Mouse (Mus musculus): ENCODE data around the gene Cacna1e.

Cacna1e gene

DNA sequence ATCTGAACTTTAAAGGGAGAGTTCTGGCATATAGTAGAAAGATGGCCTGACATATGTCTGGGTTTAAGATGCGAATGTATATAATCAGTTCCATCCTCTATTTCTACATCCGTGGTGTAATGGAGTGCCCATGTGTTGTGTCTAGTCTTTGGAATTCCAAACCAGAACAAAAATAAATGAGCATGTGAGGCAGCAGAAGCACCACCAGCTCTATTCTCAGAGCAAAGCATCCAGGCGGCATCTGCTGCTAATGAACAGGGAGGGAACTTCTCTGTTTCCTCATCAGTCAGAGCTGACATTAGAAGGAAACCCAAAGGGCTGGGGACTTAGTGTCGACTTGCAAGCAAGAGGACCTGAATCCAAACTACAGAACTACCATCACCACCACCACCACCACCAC is 385.5 kb downstream of the Cacna1e start:
- CTCF ChIA-PET: no interaction called here
- POLR2A ChIA-PET: no interaction called here

DNA sequence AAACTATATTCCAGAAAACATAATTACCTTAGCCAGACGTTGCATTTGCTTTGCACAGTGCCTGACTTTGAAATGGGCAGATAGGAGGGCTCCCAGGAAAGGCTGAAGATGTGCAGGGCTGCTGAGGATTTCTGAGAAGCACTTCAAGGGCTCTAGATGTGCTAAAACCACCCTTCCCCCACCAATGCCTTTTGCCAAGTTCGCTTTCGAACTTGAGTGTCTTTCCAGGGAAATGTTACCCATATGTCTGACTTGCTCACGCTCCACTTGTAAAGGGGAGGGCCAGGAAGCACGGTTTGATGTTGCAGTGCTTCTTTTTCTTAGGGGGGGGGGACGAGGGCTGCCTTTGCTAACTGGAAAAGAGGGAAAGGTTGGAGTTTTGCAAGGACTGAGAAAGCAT is 393.2 kb downstream of the Cacna1e start:
- CTCF ChIA-PET: no interaction called here
- POLR2A ChIA-PET: no interaction called here

DNA sequence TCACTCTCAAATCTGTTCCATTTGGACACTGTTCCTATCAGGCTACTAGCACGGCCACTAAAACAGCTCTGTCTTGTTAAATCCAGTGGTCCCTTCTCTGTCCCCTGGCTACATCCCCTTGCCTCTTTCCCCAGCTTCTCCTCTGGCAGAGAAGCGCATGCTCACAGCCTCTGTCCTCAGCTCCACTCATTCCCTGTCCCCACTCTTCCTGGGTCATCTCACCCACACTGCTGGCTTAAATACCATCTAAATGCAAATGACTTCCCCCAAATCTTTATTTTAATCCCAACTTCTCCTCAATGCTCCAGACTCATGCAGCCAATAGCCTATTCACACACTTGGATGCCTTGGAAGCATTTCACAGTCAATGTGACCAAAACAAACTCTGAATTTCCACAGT is 407.6 kb downstream of the Cacna1e start:
- CTCF ChIA-PET: no interaction called here

DNA sequence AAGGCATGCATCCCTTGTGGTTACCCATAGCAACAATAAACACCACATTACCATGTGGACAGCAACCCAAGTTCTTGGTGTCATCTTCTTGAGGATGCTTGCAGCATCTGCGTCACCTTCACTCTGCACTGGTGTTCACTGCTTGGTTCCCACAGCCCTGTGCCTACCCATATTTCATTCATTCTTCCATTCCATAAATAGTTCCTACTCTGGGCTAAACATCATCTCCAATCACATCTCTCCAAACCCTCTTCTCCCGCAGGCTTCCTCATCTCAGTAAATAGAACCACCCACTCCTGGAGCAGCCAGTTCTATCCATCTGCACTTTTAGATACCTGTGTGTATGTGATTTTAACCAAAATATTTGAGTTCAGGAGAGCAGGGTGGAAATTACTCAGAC is 408.6 kb downstream of the Cacna1e start:
- ChIA-PET POLR2A (no interaction called here), CTCF (no interaction called here)

More for the DNA sequence above, 407.6 kb downstream of the Cacna1e start:
- POLR2A ChIA-PET: no interaction called here

DNA sequence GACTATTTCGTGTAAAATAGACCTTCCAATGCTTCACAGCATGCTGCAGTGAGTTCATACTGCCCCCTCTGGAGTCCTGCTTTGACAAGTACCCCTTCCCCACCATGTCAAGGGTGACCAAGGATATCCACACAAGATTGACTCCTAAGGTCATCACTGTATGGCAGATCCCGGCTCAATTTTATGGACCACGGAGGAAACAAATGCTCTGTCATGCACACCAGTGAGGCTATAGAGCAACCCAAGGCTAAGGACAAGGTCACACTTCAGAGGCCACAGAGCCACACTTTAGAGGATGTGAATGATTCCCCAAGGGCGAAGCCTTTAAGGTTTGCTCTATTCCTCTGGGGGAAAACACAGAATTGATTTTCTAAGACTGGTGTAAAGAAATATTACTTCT is 410.1 kb downstream of the Cacna1e start:
- CTCF ChIA-PET: no interaction called here
- POLR2A ChIA-PET: no interaction called here

DNA sequence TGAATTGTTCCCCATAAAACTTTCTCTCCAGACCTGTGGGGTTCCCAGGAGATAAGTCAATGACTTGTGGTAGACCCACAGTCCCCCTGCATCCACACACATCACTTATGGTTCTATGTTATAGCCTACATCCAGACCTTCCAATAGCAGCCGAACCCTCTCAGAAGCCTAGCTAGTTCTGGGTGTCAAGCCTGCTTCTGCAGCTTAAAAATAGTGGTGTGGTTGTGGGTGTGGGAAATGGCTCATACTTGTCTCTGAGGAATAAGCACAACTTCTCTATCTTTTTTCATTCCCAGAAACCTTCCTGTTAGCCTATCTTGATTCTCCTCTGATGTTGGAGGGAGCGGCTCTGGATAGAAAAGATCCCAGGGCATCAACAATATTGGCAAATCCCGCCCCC is 417.0 kb downstream of the Cacna1e start:
- POLR2A ChIA-PET: no interaction called here

DNA sequence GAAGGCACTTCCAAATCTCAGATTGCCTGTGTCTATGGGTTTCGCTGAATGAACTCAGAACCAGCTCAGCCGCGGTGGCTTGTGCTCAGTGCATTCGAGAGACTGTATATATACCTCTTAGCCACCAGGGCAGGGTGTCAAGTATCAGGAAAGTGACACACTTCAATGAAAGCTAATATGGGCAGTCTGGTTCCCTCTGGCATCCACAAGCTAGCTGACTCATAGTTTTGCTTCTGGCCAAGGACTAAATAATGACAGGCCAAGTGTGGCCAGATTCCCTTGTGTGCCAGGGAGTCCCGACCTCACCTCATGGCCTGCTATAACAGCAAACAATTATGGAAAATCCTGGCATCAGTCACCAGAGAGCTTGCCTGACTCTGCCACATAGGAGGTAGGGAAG is 422.8 kb downstream of the Cacna1e start:
- CTCF ChIA-PET: no interaction called here
- POLR2A ChIA-PET: no interaction called here

More for the DNA sequence above, 417.0 kb downstream of the Cacna1e start:
- CTCF ChIA-PET: no interaction called here

DNA sequence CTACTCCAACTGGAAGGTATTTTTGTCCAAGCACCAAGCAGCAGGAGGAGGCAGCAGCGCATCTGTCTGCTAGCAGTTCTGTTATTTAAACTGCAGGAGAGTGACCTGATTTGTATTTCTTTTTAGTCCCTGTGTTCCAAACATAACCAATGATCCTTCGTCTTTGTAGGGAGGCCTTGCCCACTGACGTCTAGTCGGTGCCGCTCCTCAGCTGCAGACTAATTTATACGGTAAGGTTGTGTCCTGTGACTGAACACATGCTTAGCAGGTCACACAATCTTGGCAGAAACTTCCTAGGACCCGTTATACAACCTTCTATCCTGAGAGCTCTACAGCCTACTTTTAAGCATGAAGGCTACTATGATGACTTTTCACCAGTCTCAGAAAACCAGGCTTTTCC is 424.2 kb downstream of the Cacna1e start:
- ChIA-PET CTCF (no interaction called here), POLR2A (no interaction called here)

DNA sequence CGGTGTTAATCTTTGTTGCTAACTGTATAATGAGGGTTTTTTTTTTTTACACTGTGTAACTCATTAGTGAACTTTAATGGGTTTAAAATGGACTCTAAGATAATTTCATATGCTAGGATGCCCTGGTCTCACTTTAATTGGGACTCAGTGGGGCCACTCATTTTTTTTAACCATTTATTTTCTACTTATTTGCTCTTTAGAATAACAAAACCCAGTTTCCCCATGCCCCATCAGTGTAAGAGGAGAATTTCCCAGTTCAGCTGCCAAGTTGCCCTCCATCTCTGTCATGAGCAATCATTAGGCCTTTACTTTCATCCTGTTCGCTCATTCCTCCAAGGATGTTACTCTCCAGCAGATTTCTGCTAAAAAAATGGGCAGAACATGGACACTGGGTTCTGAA is 425.7 kb downstream of the Cacna1e start:
- ChIA-PET CTCF (no interaction called here), POLR2A (no interaction called here)

DNA sequence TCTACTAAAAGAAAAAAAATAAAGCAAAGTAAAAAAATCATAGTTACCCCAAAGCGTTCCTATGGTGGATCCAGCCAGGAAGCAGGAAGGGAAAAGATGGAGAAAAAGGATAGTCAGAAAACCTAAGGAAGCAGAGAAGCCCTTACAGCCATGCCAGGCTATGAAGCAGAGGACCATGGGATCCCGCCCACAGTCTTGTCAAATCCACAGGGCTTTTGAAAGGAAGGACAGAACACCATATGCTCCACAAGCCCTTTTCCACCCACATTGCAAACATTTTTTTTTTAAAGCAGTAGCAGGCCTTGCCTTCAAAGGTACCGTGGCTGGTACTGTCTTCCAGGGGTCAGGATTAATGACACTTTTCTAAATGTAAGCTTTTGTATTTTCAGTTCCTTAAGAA is 433.5 kb downstream of the Cacna1e start:
- POLR2A ChIA-PET: no interaction called here
- CTCF ChIA-PET: no interaction called here

DNA sequence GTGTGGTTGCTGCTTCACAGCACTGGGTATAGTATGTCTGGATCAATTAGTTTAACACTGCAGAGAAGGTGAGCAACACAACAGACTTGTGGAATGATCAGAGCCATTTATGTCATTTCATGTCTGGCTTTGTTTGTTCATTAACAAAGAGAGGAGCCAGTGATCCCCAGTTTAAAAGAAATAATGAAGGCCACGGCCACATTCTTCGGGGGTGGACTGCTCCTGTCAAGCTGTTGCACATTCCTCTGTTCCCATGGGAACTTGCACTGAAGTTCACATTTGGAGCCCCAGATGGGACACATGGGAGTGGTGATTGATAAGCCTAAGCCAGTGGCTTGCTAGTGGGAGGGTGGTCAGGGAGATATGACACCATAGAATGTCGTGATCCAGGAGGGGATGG is 437.8 kb downstream of the Cacna1e start:
- ChIA-PET POLR2A (no interaction called here), CTCF (no interaction called here)

DNA sequence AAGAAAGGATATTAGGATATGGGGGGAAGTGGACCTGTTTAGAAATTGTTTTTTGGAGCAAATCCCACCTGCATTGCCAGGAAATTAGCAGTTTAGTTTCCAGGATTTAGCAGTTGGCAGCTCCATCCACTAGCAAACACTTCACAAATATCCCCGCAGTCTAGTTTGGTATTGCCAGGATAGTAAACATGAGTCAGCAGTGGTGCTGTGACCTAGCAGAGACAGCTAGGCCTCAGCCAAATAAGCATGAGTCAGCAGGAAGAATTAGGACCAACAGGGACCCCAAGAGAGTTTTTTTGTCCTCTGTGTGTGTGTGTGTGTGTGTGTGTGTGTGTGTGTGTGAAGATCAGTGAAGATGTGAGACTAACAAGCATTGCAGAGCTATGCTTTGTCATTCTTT is 450.8 kb downstream of the Cacna1e start:
- POLR2A ChIA-PET: no interaction called here
- CTCF ChIA-PET: no interaction called here

DNA sequence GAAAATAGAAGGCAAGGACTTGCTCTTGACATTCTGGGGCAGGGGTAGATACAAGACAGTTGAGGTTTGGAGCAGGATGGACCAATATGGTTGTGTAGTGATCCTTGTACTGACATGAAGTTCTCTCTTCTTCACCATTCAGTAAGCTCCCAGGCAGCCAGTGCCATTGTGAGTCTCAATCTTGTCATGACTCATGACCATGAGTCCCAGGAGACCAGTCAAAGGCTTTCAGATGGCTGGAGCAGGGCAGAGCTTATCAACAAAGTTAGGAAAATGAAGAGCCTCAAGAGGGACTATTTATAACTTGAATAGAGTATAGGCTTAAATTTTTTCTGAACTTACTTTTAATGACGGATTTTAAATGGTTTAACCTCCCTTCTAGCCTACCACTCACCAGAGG is 451.2 kb downstream of the Cacna1e start:
- POLR2A ChIA-PET: no interaction called here
- CTCF ChIA-PET: no interaction called here

DNA sequence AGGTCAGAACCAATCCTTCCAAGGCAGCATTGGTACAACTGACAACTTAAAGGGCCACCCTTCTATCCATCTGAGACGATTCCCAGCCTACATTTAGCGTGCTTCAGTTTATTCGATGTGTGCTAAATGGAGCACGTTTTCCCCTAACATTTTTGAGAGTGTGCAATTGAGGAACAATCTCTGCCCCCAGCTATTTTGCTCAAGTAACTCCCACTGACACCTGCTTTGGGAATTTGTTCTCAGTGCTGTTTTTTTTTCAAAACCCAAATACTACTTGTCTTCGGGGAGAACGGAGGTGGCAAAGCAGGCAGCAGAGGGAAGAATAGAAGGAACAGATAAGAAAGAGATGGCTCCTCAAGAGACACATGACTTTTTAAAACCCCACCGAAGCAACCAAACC is 456.0 kb downstream of the Cacna1e start:
- POLR2A ChIA-PET: no interaction called here

DNA sequence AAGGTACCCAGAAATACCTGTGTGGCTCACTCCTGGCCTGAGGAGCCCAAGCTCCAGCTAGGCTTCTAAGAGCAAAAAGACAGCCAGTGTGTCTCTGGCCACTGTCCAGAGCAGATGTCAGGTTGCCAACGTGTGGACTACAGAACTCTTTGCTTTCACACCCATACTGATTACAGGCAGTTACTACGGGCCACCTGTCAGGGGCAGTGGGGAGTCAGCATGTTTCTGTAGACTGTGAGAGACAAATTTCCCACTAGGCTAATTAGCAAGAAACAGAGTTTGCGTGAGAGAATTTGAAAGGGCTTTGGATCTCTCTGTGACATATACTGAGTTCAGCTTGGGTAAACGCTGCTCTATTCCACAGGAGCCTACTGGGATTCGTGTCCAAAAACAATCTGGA is 466.0 kb downstream of the Cacna1e start:
- CTCF ChIA-PET: no interaction called here
- POLR2A ChIA-PET: no interaction called here

More for the DNA sequence above, 456.0 kb downstream of the Cacna1e start:
- CTCF ChIA-PET: no interaction called here

DNA sequence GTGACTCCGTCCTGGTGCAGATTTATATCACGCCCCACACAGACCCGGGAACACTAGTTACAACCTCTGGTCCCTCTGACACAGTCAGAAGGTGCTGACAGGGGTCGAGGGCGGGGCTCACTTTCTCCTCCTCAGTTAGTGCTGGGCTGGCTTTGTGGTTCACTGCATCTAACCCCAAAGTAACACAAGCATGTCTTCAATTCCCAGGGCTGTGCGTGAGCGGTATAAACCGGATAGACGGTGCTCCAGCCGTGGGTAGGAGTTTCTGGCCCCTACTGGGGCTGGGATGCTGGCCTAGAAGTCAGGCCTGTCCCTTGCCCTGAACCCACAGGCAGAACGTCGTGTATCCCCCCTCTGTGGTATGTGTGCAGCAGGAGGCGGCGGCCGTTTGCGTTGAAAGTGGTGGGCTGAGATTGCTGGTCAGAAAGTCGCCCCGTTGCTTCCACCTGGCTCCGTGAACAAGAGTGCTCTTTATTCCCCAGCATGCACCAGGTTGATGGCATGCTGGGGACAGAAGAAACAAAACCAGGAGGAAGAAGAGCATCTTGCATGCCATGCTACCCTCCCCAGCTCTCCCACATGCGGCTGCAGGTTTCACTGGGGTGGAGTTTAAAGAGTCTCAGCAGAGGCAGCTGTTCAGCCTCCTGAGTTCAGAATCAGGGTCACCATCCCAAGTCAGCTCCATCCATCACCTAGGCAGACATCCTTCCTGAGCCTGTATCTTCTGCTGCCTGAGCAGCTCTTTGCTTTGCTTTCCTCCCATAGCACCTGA is 467.7 kb downstream of the Cacna1e start:
- CTCF ChIA-PET: no interaction called here
- POLR2A ChIA-PET: no interaction called here

DNA sequence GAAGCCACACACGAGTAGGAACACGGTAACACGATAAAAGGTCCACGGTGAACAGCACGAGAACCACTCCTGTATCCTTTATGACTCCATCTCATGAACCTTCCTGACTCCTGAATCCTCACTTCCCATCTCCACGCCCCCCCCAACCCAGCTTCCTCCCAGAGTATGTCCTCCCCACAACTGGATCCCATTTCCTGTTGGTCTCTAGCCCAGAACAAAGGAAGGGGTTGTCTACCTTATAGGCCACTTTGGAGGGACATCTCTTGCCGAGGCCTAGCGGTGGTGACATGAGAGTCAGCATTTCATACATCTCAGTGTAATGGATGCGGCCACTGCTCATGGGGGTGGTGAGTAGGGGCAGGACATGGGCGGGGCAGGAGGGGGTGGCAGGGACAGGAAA is 468.5 kb downstream of the Cacna1e start:
- ChIA-PET CTCF (no interaction called here), POLR2A (no interaction called here)

DNA sequence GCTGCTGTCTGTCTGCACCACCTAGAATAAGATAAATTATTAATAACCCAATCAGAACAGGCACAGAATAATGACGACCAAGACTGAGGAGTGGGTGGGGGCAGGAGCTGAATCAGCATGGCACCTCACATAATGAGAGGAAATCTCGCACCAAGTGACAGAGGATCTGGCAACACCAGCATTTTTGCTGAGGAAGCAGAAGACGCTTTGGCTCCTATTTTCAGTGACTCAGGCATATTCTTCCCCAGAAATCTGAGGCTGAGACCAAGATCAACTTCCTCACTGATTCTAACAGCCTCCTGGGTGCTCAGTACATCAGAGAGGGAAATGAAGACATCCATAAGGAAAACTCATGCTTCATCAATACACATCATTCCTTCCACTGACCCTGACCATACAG is 471.2 kb downstream of the Cacna1e start:
- CTCF ChIA-PET: no interaction called here
- POLR2A ChIA-PET: interaction anchor here in 1 of 4 experiments (1.1 kb wide), 1 partner anchor 14 kb away, joined by 3 read pairs; no protein-coding TSS in a partner anchor

DNA sequence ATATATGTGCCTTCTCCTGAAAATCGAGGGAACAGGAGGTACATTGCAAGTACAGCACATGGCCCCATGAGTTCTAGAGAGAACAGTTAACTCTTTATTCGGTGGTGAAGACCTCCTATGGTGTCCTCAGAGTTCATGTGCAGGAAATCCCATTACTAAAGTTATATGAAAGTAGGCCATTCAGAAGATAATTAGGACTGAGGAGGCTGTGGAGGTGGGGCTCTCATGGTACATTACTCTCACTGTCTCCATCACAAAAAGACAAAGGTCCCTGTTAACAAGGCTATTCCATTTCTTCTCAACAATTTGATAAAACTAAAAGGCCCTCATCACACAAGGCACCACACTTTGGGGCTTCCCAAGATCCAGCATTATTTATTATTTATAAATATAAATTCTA is 475.2 kb downstream of the Cacna1e start:
- ChIA-PET CTCF (no interaction called here), POLR2A (no interaction called here)

DNA sequence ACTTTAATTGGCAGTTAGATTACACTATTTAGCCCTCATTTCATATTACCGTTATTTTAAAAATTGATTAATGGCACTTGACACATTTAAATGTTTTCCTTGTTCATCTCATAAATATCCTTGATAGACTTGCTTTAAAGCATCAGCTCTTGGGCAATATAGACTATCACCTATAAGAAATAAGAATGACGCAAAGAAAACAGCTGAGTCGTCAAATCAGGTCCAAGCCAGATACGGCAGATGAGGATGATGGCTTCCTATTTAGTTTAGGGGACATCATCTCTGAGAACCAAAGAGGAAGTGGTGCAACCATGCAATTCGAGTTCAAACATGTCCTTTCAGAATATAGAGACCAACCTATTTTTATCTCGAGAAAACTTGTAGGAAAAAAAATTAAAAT is 492.3 kb downstream of the Cacna1e start:
- POLR2A ChIA-PET: no interaction called here
- CTCF ChIA-PET: no interaction called here

Measured in embryonic stem cell, embryonic (primary cell).